Mouse (Mus musculus) kidney, adult 9 months (tissue): ENCODE measurements around the gene Zdhhc6.

Experiments used
- DNase-seq: peaks from one replicate; pipeline ENCODE4 v3.0.0; 2022

Gene Zdhhc6

DNA sequence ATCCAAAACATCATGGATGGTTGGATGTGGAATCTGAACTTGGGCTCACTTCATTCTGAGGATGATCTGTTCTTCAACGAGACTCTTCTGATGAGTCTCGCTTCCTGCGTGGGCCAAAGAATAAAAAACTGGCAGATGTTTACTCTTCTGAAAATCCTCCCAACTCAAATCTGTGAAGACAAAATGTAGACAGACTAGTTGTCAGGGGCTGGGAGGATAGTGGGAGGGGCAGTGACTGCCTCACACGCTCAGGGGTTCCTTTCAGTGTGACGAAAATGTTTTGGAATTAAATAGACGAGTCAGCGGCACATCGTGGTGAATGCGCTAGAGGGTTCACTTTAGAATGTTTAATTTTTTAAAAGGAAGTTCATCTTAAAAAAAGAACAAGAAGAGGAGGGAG lies 59.7 kb downstream of the Zdhhc6 start:
- DNase-seq = no peak

GRCm38 (mm10) chr19:55254513-55255016 lies 61.3 kb downstream of the Zdhhc6 start:
- no peak for DNase-seq

DNA sequence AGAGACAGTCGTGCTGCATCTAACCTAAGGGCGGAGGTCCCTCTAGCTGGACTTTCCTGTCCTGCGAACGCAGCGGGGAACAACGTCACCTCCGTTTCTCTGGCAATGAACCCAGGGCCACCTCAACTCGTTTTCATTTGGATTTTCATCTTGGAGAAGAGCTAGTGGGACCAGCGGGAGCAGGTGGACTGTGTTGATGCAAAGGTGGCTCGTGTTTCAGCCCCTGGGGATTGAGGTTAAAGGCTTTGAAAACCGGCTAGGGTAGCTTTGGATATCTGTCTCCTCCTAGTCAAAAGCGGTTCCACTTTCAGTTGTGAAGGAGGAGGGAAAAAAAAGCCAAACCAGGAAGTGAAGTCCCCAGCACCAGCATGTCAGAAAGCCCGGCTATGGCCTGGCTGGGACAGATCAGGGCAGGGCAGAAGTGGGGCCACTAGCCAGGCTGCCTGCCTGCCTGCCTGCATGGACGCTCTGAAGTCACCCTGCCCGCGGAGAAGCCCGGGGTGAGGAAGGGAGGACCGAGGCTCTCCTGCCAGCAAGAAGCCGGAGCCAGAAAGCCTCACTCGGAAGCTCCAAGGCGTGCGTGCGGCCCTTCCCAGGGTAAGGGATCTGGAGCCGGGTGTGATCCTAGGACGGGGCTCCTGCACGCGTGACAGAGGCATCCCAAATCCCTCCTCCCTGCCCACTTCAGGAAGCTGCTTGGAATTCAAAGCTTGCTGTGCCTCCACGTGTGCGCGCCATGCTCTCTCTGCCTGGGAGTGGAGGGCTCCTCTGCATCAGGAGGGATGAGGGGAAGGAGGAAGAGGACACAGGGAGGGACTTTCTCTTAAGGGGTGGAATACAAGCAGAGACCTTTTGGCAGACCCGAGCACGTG lies 62.0 kb downstream of the Zdhhc6 start:
- DNase-seq = peak; percentile 70

GRCm38 (mm10) chr19:55253239-55253569 lies 62.6 kb downstream of the Zdhhc6 start:
- DNase-seq = no peak

DNA sequence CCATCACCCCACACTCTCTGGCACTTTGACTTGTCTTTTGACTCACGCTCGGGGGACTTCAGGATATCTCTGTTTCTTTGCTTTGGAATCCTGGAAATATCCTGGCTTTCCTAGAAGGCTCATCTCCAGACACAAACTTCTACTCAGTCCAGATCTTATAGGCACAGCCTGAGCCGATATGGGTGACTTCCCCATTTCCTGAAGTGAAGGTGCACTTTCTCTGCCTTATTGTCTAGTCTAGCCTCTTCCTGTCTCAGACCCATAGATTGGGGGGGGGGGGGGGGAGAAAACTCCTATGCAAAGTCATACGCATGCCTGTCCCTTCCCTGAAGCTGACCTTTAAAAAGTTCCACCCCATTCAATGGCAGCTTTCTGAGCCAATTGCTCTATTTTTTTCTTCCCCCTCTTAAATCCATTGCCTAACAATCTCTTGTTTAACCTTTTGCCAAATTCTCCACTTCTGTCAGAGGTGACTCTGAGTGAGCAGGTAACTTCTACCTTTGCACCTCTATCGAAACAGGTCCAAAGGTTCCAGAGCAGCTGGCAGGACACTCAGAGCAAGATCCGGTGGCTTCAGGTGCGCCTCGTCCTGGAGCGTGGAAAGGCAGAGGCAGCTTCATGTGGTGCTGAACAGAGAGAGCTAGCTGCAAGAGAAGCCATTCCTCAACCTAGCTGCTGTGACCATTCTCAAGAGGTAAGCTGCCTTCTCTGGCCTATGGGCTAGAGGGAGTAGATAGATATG lies 64.3 kb downstream of the Zdhhc6 start, which contains the start of gene Acsl5:
Acsl5 (plus strand) TSS at position 556 of the 742 bp plus-strand sequence.
- DNase-seq = peak; percentile 55

GRCm38 (mm10) chr19:55250451-55250850 lies 65.4 kb downstream of the Zdhhc6 start:
- DNase-seq = no peak

GRCm38 (mm10) chr19:55247991-55248520 lies 67.8 kb downstream of the Zdhhc6 start:
- no peak for DNase-seq

GRCm38 (mm10) chr19:55247563-55247962 lies 68.3 kb downstream of the Zdhhc6 start:
- DNase-seq = no peak

GRCm38 (mm10) chr19:55244791-55245231 lies 71.0 kb downstream of the Zdhhc6 start:
- DNase-seq = peak; percentile 73

- no peak for DNase-seq
These were observed 74.6 kb downstream of the Zdhhc6 start, which contains the start of gene Gucy2g for GRCm38 (mm10) chr19:55241186-55241645. Gene Gucy2g (minus strand): TSS chr19:55241236.

- no peak for DNase-seq
These were observed 75.9 kb downstream of the Zdhhc6 start for GRCm38 (mm10) chr19:55239766-55240426.

DNA sequence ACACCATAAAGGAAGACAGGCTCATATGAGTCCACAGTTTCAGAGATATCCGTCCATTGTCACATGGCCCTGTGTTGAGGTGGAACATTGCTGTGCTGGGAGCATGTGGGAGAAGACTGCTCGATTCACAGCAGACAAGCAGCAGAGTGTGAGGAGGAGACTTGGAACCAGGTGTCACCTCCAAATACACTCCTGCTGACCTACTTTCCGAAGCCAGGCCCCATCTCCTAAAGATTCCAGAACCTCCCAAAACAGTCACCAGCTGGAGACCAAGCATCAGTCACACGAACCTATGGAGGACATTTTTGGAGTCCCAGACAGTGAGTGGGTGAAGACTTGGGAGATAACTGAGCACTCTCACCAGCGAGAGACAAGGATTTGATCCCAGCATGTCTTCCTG lies 79.3 kb downstream of the Zdhhc6 start:
- no peak for DNase-seq

GRCm38 (mm10) chr19:55236026-55236425 lies 79.8 kb downstream of the Zdhhc6 start:
- peak; percentile 75 for DNase-seq

DNA sequence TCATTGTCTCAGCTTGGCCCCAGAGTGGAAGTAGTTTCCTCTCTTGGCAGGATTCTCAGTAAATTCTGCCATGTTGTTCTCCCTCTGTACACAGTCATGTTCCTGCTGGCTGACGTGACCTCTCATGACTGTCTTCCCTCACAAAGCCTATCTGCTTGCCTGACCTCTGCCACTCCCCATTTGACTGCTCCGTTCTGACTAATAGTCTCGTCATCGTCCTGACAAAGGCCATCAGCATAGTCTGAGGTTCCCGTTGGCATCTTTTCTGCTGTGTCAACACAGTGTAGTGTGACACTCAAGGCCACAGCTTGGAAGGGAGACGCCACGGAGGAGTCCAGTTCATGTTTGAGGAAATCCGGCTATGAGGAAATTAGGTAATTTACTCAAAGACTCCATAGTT lies 83.7 kb downstream of the Zdhhc6 start:
- DNase-seq = no peak

DNA sequence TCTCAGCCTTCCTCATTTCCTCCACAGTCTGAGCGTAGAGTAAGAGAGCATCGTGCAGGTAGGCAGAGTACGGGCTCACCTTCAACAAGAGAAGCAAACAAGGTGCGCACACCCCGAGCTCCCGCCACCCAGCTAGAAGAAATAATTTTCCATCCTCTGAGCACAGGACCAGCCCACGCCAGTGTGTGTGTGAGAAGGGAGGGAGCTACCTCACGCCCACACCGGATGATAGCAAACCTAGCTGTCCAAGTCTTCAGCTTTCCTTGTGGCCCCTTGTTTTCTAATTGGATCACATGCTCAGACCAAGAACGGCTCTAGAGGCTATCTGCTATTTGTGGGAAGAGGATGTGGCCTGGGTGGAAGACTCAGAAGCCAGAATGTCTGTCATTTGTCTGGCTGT lies 84.8 kb downstream of the Zdhhc6 start:
- no peak for DNase-seq

DNA sequence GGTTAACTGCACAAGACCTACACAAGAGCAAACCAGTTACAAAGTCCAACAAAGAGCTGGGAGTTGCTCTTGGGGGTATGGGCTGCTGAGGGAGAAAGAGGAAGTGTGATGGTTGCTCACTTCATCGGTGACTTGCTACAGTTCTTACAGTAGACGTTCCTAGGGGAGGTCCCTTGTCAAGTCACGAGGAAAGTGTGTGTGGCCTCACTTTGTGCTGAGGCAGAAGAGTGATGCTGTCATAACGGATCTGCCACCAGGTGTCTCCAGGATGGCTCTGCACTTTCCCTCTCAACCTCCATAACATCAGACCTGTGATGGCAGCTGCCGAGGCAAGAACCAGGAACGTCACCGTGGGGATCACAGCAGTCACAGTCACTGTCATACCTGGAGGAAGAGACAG lies 88.7 kb downstream of the Zdhhc6 start:
- no peak for DNase-seq

DNA sequence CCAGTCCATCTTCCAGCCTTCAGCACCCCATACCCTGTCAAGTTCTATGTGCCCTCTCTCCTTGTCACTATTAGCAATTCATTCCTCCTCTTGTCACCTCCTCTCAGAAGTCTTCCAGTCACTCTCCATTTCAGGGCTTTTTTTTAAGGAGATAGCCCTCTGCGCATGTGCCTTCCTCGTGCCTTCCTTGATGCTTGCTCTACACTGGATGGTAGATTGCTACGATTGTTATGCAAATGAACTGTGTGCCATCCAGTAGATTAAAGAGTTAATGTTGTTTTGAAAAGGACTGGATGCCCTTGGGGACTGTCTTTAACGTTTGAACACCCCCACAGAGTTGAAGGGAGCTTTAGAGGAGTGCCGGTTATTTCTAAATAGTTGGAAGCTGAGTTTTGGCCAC lies 89.2 kb downstream of the Zdhhc6 start:
- no peak for DNase-seq

GRCm38 (mm10) chr19:55222268-55222667 lies 93.6 kb downstream of the Zdhhc6 start:
- DNase-seq = no peak
